Mouse (Mus musculus): ENCODE data around the gene B3gat3.

The B3gat3 gene

DNA sequence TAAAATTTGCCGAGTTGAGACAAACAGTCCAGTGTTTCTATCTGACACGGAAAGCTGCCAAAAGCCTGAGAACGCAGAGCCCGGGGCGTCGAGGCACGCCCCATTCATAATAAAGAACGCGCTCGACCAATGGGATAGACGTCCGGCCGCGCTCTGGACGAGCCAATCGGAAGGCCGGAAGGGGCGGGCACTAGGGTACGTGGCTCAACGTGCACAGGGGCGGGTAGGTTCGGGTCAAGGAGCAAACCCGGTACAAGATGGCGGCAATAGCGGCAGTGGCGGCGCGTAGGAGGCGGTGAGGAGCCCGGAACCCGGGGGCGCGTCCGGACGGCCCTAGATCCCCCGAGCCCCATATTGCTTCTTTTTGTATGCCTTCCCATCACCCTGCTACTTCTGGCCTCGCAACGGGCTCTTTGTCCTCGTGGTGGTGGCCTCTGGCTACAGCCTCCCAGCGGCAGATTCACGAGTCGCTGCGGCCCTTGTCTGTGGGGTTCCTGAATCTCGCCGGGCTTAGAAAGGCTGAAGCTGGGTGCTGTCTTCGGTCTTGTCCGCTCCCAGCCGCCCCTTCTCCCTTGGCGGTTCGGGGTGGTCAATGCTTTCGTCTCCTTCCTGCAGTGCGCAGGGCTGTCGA lies 22.2 kb upstream of the B3gat3 start, which contains the start of gene Ganab:
Gene Ganab (plus strand): TSS at position 207 of the 631 bp plus-strand sequence.
- peak; percentile 97 for DNase-seq (ENCODE audit: inconsistent ontology term)

DNA sequence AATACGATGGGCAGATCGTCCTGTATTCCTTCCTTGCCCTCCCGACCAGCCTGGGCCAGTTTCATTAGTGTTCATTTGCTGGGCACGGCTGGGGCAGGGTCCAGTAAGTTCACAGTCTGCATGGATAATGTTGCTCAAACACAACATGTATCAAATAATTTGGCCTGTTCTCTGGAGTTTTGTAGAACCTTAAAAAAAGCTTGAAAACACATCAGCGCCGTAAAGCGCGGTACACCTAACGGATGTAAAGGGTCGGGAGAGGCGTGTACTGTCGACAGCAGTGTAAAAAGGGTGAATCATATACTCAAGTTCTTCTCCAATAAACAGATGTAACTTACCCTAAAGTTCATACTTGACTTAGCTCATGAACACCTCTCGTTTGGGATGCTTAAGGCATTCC lies 21.6 kb upstream of the B3gat3 start:
- DNase-seq (ENCODE audit: inconsistent ontology term), result no peak

DNA sequence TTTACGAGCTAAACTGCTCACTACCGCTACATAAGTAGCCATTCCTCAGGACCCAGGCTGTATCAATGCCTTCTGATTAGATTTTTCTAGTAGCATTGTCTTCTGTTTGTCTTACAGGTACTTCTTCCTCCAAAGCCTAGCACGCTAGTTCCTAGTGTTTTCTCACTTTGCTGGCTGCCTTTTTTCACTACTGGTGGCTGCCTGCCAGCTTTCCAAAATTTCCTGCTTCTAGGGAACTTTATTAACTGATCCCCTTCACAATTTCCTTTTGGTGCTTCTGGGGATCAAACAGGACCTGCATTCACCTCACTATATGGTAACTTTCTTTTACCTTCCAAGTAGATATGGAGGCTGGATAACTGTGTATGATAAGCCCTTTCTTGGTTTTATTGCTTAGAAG lies 21.1 kb upstream of the B3gat3 start:
- no peak for DNase-seq (ENCODE audit: inconsistent ontology term)

DNA sequence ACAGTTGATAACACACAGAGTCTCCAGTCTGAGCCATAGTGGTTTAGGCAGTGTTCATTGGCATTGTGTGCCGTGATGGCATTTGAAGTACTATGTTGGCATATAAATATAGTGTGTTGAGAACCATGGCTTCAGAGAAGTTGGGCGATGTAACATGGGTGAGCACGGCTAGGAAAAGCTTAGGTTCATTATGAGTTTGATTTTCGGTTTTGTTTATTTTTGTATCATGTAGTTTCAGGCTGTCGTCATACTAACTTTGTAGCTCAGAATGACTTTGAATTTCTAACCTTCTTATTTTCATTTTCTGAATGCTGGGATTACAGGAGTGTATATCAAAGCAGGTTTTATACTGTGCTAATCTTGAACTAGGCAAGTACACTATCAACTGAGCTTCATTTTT lies 16.8 kb upstream of the B3gat3 start:
- DNase-seq (ENCODE audit: inconsistent ontology term), result no peak

DNA sequence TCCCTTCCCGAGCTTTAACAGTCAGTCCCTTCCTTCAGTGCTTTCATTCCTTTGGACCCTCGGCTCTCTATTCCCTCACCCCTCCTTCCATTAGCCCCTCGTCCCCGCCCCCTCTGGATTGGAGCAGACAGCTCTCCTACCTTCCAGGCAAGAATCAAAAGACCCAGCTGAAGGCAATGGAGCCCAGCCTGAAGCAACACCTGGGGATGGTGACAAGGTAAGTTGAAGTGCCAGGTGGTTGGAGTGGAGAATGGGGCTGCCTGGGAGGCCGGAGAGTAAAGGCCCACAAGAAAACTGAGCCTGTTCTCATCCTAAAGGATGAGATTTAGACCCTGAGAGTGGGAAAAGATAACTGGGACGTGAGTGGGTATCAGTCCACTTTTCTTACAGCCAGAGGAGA lies 11.6 kb upstream of the B3gat3 start:
- DNase-seq (ENCODE audit: inconsistent ontology term), result no peak

DNA sequence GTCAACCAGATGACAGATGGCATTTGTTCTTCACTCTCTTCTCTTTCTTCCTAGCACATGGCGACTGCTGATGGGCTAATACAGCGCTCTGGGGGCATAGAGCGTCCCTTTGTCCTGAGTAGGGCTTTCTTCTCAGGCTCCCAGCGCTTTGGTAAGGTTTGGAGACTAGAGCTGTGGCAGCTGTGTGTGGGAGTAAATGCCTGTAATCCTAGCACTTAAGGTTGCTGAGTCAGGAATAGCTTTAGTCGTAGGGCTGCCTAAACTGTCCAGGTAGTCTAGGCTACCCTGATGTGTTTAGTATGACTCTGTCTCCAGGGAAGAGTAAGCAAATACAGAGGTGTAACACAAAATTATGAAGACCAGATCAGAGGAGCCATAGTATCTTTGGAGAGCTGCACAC lies 8.4 kb upstream of the B3gat3 start:
- DNase-seq (ENCODE audit: inconsistent ontology term), result no peak

DNA sequence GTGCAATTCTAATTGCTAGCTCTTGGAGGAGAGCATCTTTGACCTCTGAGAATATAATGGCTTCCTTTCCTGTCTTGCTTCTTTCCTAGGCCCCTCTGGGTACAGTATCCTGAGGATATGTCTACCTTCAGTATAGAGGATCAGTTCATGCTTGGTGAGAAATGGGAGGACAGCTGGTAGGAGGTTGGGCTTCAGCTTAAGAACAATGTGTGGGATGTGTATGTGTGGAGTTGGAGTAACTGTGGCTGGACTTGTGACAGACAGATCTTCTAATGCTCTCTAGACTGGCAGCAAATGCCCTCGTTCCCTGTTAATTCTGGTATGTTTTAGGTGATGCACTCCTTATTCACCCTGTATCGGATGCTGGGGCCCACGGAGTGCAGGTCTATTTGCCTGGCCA lies 6.0 kb upstream of the B3gat3 start:
- DNase-seq (ENCODE audit: inconsistent ontology term), result no peak

DNA sequence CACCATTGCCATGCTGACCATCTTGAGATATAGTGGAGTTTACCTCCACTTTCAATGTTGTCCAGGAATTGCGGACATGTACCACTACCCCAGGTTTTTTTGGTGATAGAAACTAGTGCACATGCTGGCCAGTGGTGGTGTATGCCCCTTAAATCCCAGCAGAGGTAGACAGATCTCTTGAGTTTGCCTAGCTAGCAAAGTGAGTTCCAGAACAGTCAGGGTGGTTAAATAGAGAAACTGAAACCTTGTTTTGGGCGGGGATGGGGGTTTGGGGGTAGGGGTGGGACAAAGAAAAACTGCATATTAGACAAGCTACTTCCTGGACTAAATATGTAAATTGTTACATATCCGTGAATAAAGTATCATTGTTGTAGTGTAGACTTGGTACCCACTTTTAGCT lies 1.2 kb upstream of the B3gat3 start:
- no peak for DNase-seq (ENCODE audit: inconsistent ontology term)

DNA sequence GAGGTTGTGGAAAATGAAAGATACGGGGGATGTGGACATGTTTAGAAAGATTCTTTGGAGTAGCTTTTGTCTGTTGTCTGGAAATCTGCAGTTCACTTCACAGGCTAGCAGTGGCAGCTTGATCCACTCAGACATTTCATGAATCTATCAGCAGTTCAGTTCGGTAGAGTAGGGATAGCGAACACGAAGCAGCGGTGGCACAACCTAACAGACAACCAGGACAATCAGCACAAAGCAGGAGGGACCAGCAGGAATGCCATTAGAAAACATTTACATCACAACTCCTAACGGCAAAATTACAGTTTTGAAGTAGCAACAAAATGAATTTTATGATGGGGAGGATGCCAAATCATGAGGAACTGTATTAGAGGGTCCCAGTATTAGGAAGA lies 496 bp upstream of the B3gat3 start:
- no peak for DNase-seq (ENCODE audit: inconsistent ontology term)

DNA sequence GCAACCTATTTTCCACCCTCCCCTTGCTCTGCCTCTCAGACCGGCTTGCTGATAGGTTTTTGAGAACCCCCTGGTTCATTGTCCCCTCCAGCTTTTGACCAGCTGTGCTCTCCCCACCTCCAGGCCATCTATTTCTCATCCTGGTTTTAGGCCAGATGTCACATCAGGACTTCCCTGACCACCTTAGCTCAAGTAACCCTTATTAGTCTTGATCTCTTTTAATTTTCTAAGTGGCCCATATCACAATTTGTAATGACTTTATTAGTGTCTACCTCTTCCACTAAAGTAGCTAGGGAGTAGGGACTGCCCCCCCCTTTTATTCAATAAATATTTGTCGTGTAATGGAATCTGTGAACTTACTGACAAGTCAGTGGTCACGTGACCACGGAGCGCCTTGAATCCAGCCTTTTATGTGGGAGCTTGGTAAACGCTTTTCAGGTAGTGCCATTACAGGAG lies 690 bp downstream of the B3gat3 start:
- DNase-seq (ENCODE audit: inconsistent ontology term), result peak; percentile 55

DNA sequence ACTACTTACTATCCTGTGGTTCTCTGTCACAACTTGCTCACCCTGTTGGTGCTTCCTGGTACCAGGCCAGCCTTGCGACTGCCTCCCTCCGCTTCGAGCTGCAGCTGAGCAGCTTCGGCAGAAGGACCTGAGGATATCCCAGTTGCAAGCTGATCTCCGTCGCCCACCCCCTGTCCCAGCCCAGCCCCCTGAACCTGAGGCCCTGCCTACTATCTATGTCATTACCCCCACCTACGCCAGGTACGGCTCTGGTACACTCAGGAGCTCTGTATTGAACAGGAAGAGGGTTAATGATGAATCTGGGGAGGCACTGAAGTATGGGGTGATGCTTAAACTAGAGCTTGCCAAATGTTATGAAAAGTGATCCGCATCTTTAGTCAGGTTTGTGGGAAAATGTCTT lies 1.6 kb downstream of the B3gat3 start:
- DNase-seq (ENCODE audit: inconsistent ontology term), result no peak

DNA sequence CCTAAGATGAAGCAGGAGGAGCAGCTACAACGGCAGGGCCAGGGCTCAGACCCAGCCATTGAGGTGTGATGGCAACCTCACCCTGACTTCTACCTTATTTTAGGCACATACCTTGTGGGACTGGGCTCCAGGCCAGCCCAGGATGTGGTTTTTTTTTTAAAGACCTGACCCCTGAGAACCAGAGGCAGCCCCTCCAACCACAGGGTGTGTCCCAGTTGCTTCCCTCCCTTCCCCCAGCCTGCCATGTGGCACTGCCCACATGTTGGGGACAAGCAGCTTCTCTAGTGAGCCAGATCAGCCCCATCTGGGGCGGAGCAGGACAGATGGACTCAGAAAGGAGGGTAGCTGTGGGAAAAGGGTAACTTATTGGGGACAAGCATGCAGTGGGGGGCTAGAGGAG lies 6.6 kb downstream of the B3gat3 start:
- DNase-seq (ENCODE audit: inconsistent ontology term), result no peak

DNA sequence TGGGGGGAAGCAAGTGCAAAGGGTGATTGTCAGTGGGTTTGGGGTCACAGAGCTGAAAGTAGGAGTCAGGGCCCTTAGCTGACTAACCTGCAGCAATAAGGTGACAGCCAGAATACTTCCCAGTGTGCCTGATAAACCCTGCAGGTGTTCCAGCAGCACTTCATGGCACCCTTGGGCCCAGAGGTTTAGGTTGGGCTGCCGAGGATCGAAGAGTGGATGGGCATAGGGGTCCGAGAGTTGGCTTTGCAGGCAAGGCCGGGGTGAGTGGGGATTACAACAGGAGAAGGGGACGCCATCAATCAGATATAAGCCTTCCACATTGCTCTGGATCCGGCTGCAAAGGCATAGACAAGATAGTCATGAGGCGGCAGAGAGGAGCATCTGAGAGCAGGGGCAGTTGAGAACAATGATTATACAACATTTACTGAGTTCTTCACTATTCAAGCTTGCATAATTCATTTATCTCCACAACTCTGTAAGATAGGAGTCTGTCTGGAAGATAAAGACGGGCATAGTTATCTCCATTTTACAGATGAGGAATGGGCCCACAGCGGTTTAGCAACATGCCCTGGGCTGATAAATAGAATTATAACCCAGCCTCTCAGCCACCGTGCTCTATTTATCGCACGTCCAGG lies 7.8 kb downstream of the B3gat3 start:
- no peak for DNase-seq (ENCODE audit: inconsistent ontology term)

DNA sequence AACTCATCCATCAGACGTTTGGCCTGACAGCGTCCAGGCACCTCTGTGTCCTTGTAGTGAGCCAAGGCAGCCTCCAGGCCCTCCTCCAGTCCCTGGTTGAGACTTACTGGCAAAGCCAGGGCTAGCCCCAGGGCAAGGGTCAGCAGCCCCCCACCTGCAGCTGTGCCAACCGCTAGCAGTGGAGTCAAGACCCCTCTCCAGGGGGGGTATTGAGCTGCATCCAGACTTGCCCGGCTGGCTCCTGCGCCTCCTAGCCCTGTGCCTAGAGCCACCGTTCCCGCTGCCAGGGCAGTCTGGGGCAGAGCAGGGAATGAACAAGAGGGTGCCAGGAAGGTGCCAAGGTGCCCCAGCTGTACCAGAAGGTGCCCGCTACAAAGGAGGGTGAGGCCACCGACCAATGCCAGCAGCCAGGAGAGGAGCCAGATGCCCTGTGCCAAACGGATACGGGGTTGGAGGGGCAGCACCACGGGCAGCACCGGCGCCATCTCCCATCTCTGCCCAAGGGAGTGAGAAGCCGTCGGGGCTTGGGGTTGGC lies 8.6 kb downstream of the B3gat3 start:
- DNase-seq (ENCODE audit: inconsistent ontology term), result no peak

DNA sequence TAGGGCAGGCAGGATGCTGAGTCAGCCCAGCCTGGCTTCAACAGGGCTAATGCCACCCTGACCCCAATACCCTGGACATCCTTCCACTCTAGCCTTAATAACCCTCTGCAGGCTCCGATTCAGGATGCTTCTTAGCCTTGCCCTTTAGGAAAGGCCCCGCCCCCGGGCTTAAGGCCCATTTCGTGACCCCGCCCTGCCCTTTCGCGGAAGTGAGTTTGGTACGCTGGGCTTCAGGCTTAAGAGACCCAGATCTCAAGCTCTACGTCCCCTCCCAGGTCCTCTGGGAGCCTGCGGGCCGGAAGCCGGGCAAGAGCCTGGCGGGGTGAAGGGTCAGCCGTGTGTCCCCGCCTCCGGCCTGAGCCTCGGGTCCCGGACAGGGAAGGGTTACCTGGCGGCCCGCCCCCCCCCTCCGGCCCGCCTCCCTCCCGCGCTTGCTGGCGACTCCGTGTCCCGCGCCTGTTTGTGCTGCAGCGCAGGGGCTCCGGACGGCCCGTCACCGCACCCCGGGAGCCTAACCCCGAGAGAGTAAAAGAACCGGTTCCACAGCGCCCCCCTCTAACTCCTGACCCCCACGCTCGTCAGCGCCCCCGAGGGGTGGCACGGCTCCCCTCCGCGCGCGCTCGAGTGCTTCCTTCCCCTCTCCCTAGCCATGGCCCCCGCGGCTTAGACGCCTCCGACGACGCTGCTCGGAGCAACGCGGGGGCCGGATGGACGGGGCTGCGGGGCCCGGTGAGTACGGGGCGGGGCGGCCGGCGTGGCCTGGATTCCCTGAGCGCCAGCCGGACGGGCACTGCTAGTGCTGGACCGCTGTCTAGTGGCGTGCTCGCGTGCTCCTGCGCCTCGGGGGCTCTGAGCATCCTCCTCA lies 9.3 kb downstream of the B3gat3 start, which contains the start of the genes Rom1 and Eml3:
Gene Rom1 (minus strand): TSS at position 133 of the 865 bp plus-strand sequence.
Gene Eml3 (plus strand): TSS at position 329 of the 865 bp plus-strand sequence.
- DNase-seq (ENCODE audit: inconsistent ontology term), result peak; percentile 90

DNA sequence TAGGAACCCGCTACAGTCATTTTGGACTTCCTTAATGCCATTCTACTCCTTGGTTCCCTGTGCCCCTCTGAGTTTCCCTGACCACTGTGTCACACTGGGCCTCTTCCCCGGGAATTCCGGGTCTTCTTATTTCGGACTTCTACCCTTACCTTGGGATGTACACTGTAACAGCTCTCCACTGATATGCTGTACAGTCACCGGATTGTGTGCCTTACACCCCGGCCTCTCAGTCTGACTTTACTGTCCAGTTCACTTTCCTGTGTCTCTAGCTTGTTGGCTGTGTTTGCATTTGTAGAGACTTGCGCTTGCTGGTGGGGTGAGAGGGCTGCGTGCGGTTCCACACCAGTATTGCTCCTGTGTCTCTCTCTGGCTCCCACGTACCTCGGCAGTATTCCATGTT lies 9.9 kb downstream of the B3gat3 start:
- peak; percentile 9 for DNase-seq (ENCODE audit: inconsistent ontology term)

DNA sequence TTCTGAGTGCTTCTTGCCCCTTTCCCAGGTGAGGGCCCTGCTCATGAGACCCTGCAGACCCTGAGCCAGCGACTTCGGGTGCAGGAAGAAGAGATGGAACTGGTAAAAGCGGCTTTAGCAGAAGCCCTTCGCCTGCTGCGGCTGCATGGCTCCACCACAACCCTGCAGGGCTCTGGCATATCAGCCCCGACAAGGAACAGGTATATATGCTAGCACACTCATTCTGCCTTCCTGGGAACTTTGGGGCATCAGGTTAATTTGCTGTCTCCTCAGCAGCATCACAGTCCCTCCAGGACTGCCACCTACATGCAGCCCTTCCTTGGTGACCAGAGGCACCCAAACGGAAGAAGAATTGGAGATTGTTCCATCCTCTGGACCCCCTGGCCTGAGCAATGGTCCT lies 10.6 kb downstream of the B3gat3 start:
- no peak for DNase-seq (ENCODE audit: inconsistent ontology term)

DNA sequence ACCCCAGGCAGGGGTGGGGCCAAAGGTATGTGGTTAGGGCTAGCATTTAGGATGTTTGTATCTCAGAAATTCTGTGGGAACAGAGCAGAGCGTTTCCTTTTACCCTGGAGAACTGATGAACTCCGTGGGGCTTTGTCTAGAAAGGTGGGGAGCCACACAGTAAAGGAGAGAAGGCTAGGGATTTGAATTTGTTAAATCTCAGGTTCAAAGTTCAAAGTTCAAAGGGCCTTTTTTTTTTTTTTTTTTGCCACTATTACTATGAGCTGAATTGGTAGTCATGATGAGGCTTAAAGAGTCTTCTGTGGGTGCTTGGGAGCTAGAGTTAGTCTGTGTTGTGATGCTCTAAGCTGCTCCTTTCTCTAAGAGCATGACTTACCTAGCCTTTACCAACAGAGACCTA lies 16.6 kb downstream of the B3gat3 start:
- no peak for DNase-seq (ENCODE audit: inconsistent ontology term)

DNA sequence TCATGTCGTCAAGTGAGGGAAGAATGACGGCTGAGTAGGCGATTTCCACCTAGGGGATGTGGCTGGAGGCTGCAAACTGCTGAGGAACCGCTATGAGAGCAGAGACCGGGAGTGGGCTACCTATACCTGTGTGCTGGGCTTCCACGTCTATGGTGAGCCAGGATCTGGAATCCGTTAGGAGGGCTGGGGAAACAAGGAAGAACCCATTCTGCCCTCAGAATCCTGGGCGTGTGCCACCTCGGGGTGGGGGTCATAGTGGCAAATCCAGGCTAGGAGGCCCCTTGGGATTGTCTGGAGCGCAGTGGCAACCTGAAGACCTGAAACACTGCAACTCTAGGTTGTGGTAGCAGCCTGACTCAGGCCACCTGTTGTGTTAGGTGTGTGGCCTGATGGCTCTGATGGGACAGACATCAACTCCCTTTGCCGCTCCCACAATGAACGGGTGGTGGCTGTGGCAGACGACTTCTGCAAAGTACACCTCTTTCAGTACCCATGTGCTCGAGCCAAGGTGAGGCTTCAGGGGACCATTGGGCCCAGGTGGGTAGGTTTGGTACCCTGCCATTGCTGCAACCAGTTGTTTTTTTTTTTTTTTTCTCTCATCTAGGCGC lies 20.5 kb downstream of the B3gat3 start:
- DNase-seq (ENCODE audit: inconsistent ontology term), result no peak

DNA sequence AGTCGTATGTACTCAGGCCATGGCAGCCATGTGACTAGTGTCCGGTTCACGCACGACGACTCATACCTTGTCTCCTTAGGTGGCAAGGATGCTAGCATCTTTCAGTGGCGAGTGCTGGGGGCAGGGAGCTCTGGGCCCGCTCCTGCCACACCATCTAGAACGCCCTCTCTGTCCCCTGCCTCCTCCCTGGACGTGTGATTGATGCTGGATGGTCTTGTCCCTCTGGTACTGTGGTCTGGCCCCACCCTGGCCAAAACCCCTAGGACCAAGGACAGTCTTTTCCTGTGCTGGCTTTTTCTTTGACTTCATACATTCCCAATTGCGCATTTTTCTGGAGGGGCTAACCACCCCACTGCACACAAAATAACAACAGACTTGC lies 21.0 kb downstream of the B3gat3 start:
- no peak for DNase-seq (ENCODE audit: inconsistent ontology term)

DNA sequence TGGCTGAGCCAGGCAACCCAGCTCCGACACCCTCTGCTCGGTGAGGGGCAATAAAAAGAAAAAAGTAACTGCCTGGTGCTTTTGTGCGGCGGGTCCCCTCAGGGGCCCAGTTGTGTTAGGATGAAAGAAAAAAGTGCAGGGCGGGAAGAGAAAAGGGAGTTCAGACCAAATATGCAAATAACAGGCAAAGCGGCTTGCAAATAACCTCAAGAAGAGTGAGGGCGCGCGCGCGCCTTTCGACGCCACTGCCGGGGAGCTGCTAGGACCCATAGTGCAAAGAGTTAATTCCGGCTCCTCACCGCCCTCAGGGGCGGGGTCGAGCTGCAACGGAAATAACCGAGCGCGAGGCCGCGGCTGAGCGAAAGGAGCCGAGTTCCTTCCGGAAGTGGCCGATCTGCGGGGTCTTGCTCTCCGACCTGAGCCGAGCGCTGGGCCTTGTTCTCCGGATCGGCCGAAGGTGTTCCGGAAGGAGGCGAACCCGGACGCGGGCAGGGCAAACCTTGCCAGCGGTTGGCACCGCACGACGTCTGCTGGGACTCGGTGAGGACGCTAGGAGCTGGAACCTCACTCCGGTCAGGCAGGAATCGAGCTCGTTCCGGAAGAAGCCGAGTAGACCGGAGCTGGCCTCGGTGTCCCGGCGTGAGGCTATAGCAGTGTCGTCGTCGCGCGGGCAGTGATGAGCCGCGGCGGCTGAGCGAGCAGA lies 21.5 kb downstream of the B3gat3 start, which contains the start of gene Mta2:
Gene Mta2 (plus strand): TSS at position 361 of the 703 bp plus-strand sequence.
- DNase-seq (ENCODE audit: inconsistent ontology term), result peak; percentile 98

All from Muller cell, postnatal 12 days (primary cell).